Mouse (Mus musculus) bone marrow, adult 2 months (tissue): Measurements from ENCODE around the gene Vmn1r198. TPM values are rescaled to one million over a fixed set of nuclear protein-coding genes. Genes with fewer than 3 reads are reported as not detected.
"Not testable (repeated sequence)": the region's sequence is repeated elsewhere in the genome, so short reads cannot be mapped to it uniquely, and the experiment has no call there.

Experiments used
- H3K27ac ChIP-seq: fragments of 200-500 bp; 2 replicates; pipeline ENCODE4 v1.5.1; 2012; ENCODE audit warnings: low read depth, mild to moderate bottlenecking, control low read depth, inconsistent platforms, low read length; ENCODE audit not compliant: control insufficient read depth, poor library complexity, insufficient read depth
- H3K4me1 ChIP-seq: fragments of 200-500 bp; 2 replicates; pipeline ENCODE4 v1.6.1; 2011; ENCODE audit warnings: low read length; ENCODE audit not compliant: control insufficient read depth, insufficient read depth
- H3K4me3 ChIP-seq: fragments of 200-500 bp; replicated peaks from 2 replicates; pipeline ENCODE3; 2011; ENCODE audit warnings: mild to moderate bottlenecking, low read depth, low read length, control low read depth; ENCODE audit not compliant: control insufficient read depth
- CTCF ChIP-seq: fragments of 200-500 bp; IDR thresholded peaks from 2 replicates; pipeline ENCODE4 v1.5.1; 2011; ENCODE audit warnings: low read length, control low read depth; ENCODE audit not compliant: control insufficient read depth, insufficient read depth
- POLR2A ChIP-seq: fragments of 200-500 bp; IDR thresholded peaks from 2 replicates; pipeline ENCODE4 v1.6.1; 2011; ENCODE audit warnings: low read depth, mild to moderate bottlenecking, control low read depth, low read length, borderline replicate concordance; ENCODE audit not compliant: control insufficient read depth
- WGBS: fragments of 180-500 bp; shearing (Covaris S2); methylation state at CpG from one replicate; pipeline ENCODE4 v1.1.7; 2018; 5-methylcytosine and 5-hydroxymethylcytosine counted together
- polyA plus RNA-seq: library from polyadenylated mRNA; stranded (reverse); fragments of >200 nt; gene quantifications from 2 replicates; pipeline ENCODE4 v1.2.4, GENCODE M21; 2011; ENCODE audit warnings: low replicate concordance; ENCODE audit not compliant: missing spikeins, insufficient read depth, insufficient read length

Gene Vmn1r198
- not detected in 2 replicates for polyA plus RNA-seq

GRCm38 (mm10) chr13:22350064-22350463 is at the start of gene Vmn1r198:
Gene Vmn1r198 (plus strand): TSS chr13:22350364.
- TF ChIP-seq CTCF = no peak
- TF ChIP-seq POLR2A = no peak
- WGBS = 20% methylated on average over 1 of the region's 1 CpGs
- Histone ChIP-seq H3K4me1 (no peaks in the 10 kb centered on the region), H3K27ac (no peak within 1 kb of the TSS), H3K4me3 (no peak within 1 kb of the TSS)

GRCm38 (mm10) chr13:22308075-22308474 is 42.1 kb upstream of the Vmn1r198 start:
- H3K27ac ChIP-seq, H3K4me1 ChIP-seq, H3K4me3 ChIP-seq: not testable (repeated sequence)
- 84% methylated on average over 5 of the region's 5 CpGs for WGBS

- TF ChIP-seq CTCF = no peak
- TF ChIP-seq POLR2A = no peak
- Histone ChIP-seq H3K4me1 (no peaks in the 10 kb centered on the region), H3K4me3 (no peak overlapping the region), H3K27ac (no peak overlapping the region)
- WGBS = 53% methylated on average over 2 of the region's 2 CpGs
Measured at GRCm38 (mm10) chr13:22315361-22315760, 34.8 kb upstream of the Vmn1r198 start.

GRCm38 (mm10) chr13:22317366-22317765 is 32.8 kb upstream of the Vmn1r198 start:
- Histone ChIP-seq H3K4me1 (no peaks in the 10 kb centered on the region), H3K4me3 (no peak overlapping the region), H3K27ac (no peak overlapping the region)
- WGBS = 67% methylated on average over 2 of the region's 2 CpGs
- no peak for TF ChIP-seq CTCF
- no peak for TF ChIP-seq POLR2A

GRCm38 (mm10) chr13:22320091-22320490 is 30.1 kb upstream of the Vmn1r198 start:
- Histone ChIP-seq H3K27ac (no peak overlapping the region), H3K4me1 (no peaks in the 10 kb centered on the region), H3K4me3 (no peak overlapping the region)
- TF ChIP-seq CTCF = no peak
- no peak for TF ChIP-seq POLR2A

GRCm38 (mm10) chr13:22324289-22324688 is 25.9 kb upstream of the Vmn1r198 start, which contains the start of gene Vmn1r197:
Gene Vmn1r197 (plus strand): TSS chr13:22324589.
- Histone ChIP-seq H3K4me3 (no peak within 1 kb of the TSS), H3K4me1 (no peaks in the 10 kb centered on the region), H3K27ac (no peak within 1 kb of the TSS)
- TF ChIP-seq POLR2A = no peak
- no peak for TF ChIP-seq CTCF

GRCm38 (mm10) chr13:22333269-22333668 is 16.9 kb upstream of the Vmn1r198 start:
- no peaks in the 10 kb centered on the region for H3K4me1 ChIP-seq
- 42% methylated on average over 2 of the region's 2 CpGs for WGBS
- no peak overlapping the region for H3K27ac ChIP-seq
- no peak overlapping the region for H3K4me3 ChIP-seq
- no peak for TF ChIP-seq POLR2A
- no peak for TF ChIP-seq CTCF

GRCm38 (mm10) chr13:22335565-22335964 is 14.6 kb upstream of the Vmn1r198 start:
- no peak overlapping the region for H3K4me3 ChIP-seq
- 86% methylated on average over 1 of the region's 1 CpGs for WGBS
- TF ChIP-seq CTCF = no peak
- TF ChIP-seq POLR2A = no peak
- H3K4me1 ChIP-seq = no peaks in the 10 kb centered on the region
- H3K27ac ChIP-seq = no peak overlapping the region

- Histone ChIP-seq H3K4me3 (no peak overlapping the region), H3K27ac (no peak overlapping the region), H3K4me1 (no peaks in the 10 kb centered on the region)
- WGBS = 70% methylated on average over 1 of the region's 1 CpGs
- no peak for TF ChIP-seq POLR2A
- no peak for TF ChIP-seq CTCF
Measured at GRCm38 (mm10) chr13:22350813-22351212, 649 bp downstream of the Vmn1r198 start.
